Mouse (Mus musculus) small intestine, adult 2 months (tissue): ENCODE data around the gene Serpine2. TPM values are rescaled to one million over a fixed set of nuclear protein-coding genes. Genes with fewer than 3 reads are reported as not detected.

Source experiments
- H3K27ac ChIP-seq: fragments of 200-500 bp; 2 replicates; pipeline ENCODE4 v1.5.1; 2012; ENCODE audit warnings: low read depth, low read length, control low read depth, inconsistent platforms; ENCODE audit not compliant: insufficient read depth
- H3K27me3 ChIP-seq: fragments of 200-500 bp; 2 replicates; pipeline ENCODE4 v1.6.1; 2012; ENCODE audit warnings: mild to moderate bottlenecking, moderate library complexity, low read length, inconsistent platforms; ENCODE audit not compliant: control insufficient read depth, insufficient read depth
- H3K36me3 ChIP-seq: fragments of 200-500 bp; 2 replicates; pipeline ENCODE4 v1.6.1; 2012; ENCODE audit warnings: mild to moderate bottlenecking, low read length, control low read depth, inconsistent platforms; ENCODE audit not compliant: control insufficient read depth, insufficient read depth
- H3K4me1 ChIP-seq: fragments of 200-500 bp; 2 replicates; pipeline ENCODE4 v1.6.1; 2012; ENCODE audit warnings: low read length, inconsistent platforms, mixed read lengths; ENCODE audit not compliant: control insufficient read depth, insufficient read depth, insufficient read length
- H3K4me3 ChIP-seq: fragments of 200-500 bp; 2 replicates; pipeline ENCODE4 v1.5.1; 2012; ENCODE audit warnings: low read depth, mild to moderate bottlenecking, control low read depth, inconsistent platforms, low read length, moderate library complexity
- CTCF ChIP-seq: fragments of 200-500 bp; IDR thresholded peaks from 2 replicates; pipeline ENCODE4 v1.5.1; 2012; ENCODE audit warnings: low read depth, mild to moderate bottlenecking, control low read depth, inconsistent platforms, low read length, moderate library complexity, mixed read lengths; ENCODE audit not compliant: insufficient replicate concordance, insufficient read length; ENCODE audit errors: extremely low read depth
- POLR2A ChIP-seq: fragments of 200-500 bp; IDR thresholded peaks from 2 replicates; pipeline ENCODE4 v1.6.1; 2012; ENCODE audit warnings: low read depth, mild to moderate bottlenecking, control low read depth, inconsistent platforms, low read length, moderate library complexity
- WGBS: fragments of 180-500 bp; shearing (Covaris S2); methylation state at CpG from one replicate; pipeline ENCODE4 v1.1.7; 2018; 5-methylcytosine and 5-hydroxymethylcytosine counted together
- polyA plus RNA-seq: library from polyadenylated mRNA; depleted of rRNA; stranded (reverse); fragments of >200 nt; gene quantifications from 2 replicates; pipeline ENCODE4 v1.2.3, GENCODE M21; 2012

Gene Serpine2
- polyA plus RNA-seq, 1 experiment = 2.2 TPM

DNA sequence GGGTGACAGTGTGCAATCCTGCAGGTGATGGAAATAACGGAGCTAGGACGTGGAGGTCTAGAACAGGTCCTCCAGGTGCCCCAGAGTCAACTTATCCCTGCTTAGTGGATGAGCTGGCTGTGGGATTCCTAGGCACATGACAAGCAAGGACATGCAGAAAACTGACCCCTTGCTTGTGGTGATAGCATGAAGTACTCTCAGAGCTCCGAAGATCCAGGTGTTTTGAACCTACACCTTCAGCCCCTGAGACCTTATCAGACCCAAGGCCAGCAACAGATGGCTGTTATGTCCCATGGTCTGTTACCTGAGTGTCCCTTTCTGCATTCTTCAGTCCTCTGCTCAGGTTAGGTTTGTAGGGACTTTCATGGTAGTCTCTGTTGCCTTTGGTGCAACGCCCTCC lies 2.0 kb downstream of the Serpine2 start:
- Histone ChIP-seq H3K36me3 (no peaks in the 10 kb centered on the region), H3K27ac (no peak overlapping the region), H3K4me3 (peak overlapping the region; percentile 72), H3K27me3 (peaks cover 15% of the 10 kb centered on the region), H3K4me1 (peaks cover 9% of the 10 kb centered on the region)
- WGBS = 20% methylated on average over 4 of the region's 4 CpGs
- TF ChIP-seq POLR2A = no peak
- TF ChIP-seq CTCF = no peak

- peak overlapping the region; percentile 72 for H3K4me3 ChIP-seq
- no peaks in the 10 kb centered on the region for H3K36me3 ChIP-seq
- H3K4me1 ChIP-seq = peaks cover 9% of the 10 kb centered on the region
- no peak for TF ChIP-seq CTCF
- no peak overlapping the region for H3K27ac ChIP-seq
- H3K27me3 ChIP-seq = peaks cover 15% of the 10 kb centered on the region
- WGBS = 2% methylated on average over 74 of the region's 76 CpGs
Observed at GRCm38 (mm10) chr1:79858389-79858994, 2.5 kb downstream of the Serpine2 start.

GRCm38 (mm10) chr1:79857681-79858388 lies 3.1 kb downstream of the Serpine2 start:
- H3K36me3 ChIP-seq = no peaks in the 10 kb centered on the region
- H3K4me3 ChIP-seq = peak overlapping the region; percentile 72
- peaks cover 15% of the 10 kb centered on the region for H3K27me3 ChIP-seq
- TF ChIP-seq CTCF = no peak
- TF ChIP-seq POLR2A = no peak
- peaks cover 9% of the 10 kb centered on the region for H3K4me1 ChIP-seq
- 8% methylated on average over 32 of the region's 32 CpGs for WGBS
- H3K27ac ChIP-seq = no peak overlapping the region

- Histone ChIP-seq H3K27ac (no peak overlapping the region), H3K36me3 (no peaks in the 10 kb centered on the region), H3K4me1 (peaks cover 9% of the 10 kb centered on the region), H3K27me3 (peaks cover 15% of the 10 kb centered on the region), H3K4me3 (no peak overlapping the region)
- 71% methylated on average over 4 of the region's 4 CpGs for WGBS
- TF ChIP-seq CTCF = no peak
- no peak for TF ChIP-seq POLR2A
Observed at GRCm38 (mm10) chr1:79856756-79857155, 4.2 kb downstream of the Serpine2 start.

- Histone ChIP-seq H3K27me3 (peaks cover 10% of the 10 kb centered on the region), H3K4me1 (peaks cover 5% of the 10 kb centered on the region), H3K4me3 (no peak overlapping the region), H3K36me3 (no peaks in the 10 kb centered on the region), H3K27ac (no peak overlapping the region)
- TF ChIP-seq POLR2A (no peak), CTCF (no peak)
- WGBS = 84% methylated on average over 3 of the region's 3 CpGs
Observed at GRCm38 (mm10) chr1:79853527-79853926, 7.5 kb downstream of the Serpine2 start.

DNA sequence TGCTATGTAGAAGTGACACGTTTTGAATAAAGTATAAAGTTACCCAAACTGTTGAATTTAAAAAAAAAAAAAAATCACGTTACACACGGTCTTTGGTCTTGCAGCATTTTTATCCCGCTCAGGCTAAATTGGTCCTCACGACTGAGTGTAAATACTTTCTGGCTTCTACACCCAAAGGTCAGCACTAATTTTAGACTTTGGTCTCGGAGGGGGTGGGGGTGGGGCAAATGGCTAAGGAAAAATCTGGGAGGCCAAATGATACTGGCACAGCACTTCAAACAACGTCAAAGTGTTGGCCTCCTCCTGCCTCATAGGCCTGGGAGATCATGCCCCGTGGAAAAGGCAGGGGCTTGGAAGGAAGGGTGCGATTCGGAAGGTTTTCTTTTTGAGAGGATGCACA lies 10.6 kb downstream of the Serpine2 start:
- Histone ChIP-seq H3K4me1 (no peaks in the 10 kb centered on the region), H3K27ac (no peak overlapping the region), H3K36me3 (no peaks in the 10 kb centered on the region), H3K4me3 (no peak overlapping the region), H3K27me3 (no peaks in the 10 kb centered on the region)
- TF ChIP-seq POLR2A = no peak
- TF ChIP-seq CTCF = no peak
- 56% methylated on average over 10 of the region's 10 CpGs for WGBS

- Histone ChIP-seq H3K4me3 (no peak overlapping the region), H3K27me3 (no peaks in the 10 kb centered on the region), H3K36me3 (no peaks in the 10 kb centered on the region), H3K4me1 (no peaks in the 10 kb centered on the region), H3K27ac (no peak overlapping the region)
- WGBS = 61% methylated on average over 3 of the region's 3 CpGs
- TF ChIP-seq POLR2A (no peak), CTCF (no peak)
Observed at GRCm38 (mm10) chr1:79848663-79849062, 12.3 kb downstream of the Serpine2 start.
